Mouse (Mus musculus) lung, postnatal 0 days (tissue): Measurements from ENCODE around the gene Tgfb2. TPM values are rescaled to one million over a fixed set of nuclear protein-coding genes. Genes with fewer than 3 reads are reported as not detected.

ENCODE experiments used
- ATAC-seq: fragments of 200-750 bp; cut with Nextera tagmentation; 2 replicates; pipeline ENCODE4 v1.8.0; 2017; ENCODE audit warnings: moderate library complexity
- DNase-seq: peaks from one replicate; pipeline ENCODE4 v3.0.0-alpha.2; 2016; ENCODE audit warnings: low spot score
- H3K27ac ChIP-seq: fragments of 300-500 bp; sonication (generic); 2 replicates; pipeline ENCODE4 v1.5.1; 2014; ENCODE audit warnings: antibody characterized with exemption, mild to moderate bottlenecking, low read length, mixed read lengths
- H3K27me3 ChIP-seq: fragments of 300-500 bp; sonication (generic); replicated peaks from 2 replicates; pipeline ENCODE4 v1.6.1; 2014; ENCODE audit warnings: low read length, mixed read lengths; ENCODE audit not compliant: insufficient read depth
- H3K36me3 ChIP-seq: fragments of 300-500 bp; sonication (generic); 2 replicates; pipeline ENCODE4 v1.6.1; 2014; ENCODE audit warnings: low read length, mixed read lengths; ENCODE audit not compliant: insufficient read depth
- H3K4me1 ChIP-seq: fragments of 300-500 bp; sonication (generic); 2 replicates; pipeline ENCODE4 v1.6.1; 2014; ENCODE audit warnings: antibody characterized with exemption, low read depth, low read length, mixed read lengths; ENCODE audit not compliant: insufficient read depth
- H3K4me2 ChIP-seq: fragments of 300-500 bp; sonication (generic); replicated peaks from 2 replicates; pipeline ENCODE4 v1.6.1; 2014; ENCODE audit warnings: low read depth, mild to moderate bottlenecking, low read length, moderate library complexity, mixed read lengths
- H3K4me3 ChIP-seq: fragments of 300-500 bp; sonication (generic); 2 replicates; pipeline ENCODE4 v1.5.1; 2014; ENCODE audit warnings: low read depth, low read length
- H3K9ac ChIP-seq: fragments of 300-500 bp; sonication (generic); replicated peaks from 2 replicates; pipeline ENCODE4 v1.6.1; 2014; ENCODE audit warnings: low read depth, mild to moderate bottlenecking
- H3K9me3 ChIP-seq: fragments of 300-500 bp; sonication (generic); 2 replicates; pipeline ENCODE4 v1.6.1; 2016; ENCODE audit warnings: low read length, mixed read lengths
- CTCF ChIP-seq: IDR thresholded peaks from 2 replicates; pipeline ENCODE4 v1.5.1; 2016; ENCODE audit warnings: antibody characterized with exemption, mild to moderate bottlenecking
- EP300 ChIP-seq: IDR thresholded peaks from 2 replicates; pipeline ENCODE4 v1.6.1; 2016; ENCODE audit warnings: antibody characterized with exemption, mild to moderate bottlenecking, control low read depth
- WGBS: fragments of 180-500 bp; shearing (Covaris S2); extraction: QIAGEN DNeasy Blood & Tissue Kit; methylation state at CpG from one replicate; pipeline ENCODE4 v1.1.7; 2014; 5-methylcytosine and 5-hydroxymethylcytosine counted together
- polyA plus RNA-seq: library from polyadenylated mRNA; unstranded; fragments of >200 nt; fragmentation: Nextera tagmentation; extraction: Ambion mirVana; gene quantifications from 2 replicates; pipeline ENCODE4 v1.2.1, GENCODE M21; 2015

The Tgfb2 gene
- polyA plus RNA-seq, 1 experiment from 2014 or later = 49.7 TPM

GRCm38 (mm10) chr1:186696231-186696630 lies 9.6 kb downstream of the Tgfb2 start:
- Histone ChIP-seq H3K36me3 (no peaks in the 10 kb centered on the region), H3K4me1 (peaks cover 7% of the 10 kb centered on the region; the same call in 1 of the 2 replicates), H3K27me3 (no peaks in the 10 kb centered on the region), H3K4me3 (no peak overlapping the region), H3K4me2 (no peak overlapping the region), H3K9ac (no peak overlapping the region), H3K9me3 (no peaks in the 10 kb centered on the region), H3K27ac (peak overlapping the region; percentile 75)
- DNase-seq (no peak), ATAC-seq (no peak)
- no peak for TF ChIP-seq EP300
- TF ChIP-seq CTCF = no peak
- WGBS = 78% methylated on average over 9 of the region's 9 CpGs

DNA sequence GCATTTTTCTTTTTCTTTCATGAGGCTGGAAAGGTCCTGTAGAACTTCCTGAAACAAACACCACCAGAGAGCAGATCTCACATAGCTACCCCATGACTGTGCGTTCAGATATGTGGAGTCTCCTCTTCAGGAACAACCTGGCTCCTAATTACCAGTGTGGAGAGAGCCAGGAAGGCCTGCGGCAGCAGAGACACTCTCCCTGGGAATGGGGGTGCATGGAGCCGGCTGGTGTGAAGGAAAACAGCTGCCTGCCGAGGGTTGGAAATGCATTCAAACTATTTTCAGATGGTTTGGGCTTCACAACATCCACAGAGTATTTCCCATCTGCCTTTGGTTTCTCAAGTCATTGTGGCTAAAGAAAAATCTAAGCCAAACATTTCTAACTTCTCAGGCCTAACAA lies 10.4 kb downstream of the Tgfb2 start:
- no peaks in the 10 kb centered on the region for H3K9me3 ChIP-seq
- H3K9ac ChIP-seq = no peak overlapping the region; the same call in 1 of the 2 replicates
- peak overlapping the region; percentile 75 for H3K27ac ChIP-seq
- 32% methylated on average over 4 of the region's 4 CpGs for WGBS
- H3K36me3 ChIP-seq = no peaks in the 10 kb centered on the region
- ATAC-seq (peak; percentile 87), DNase-seq (peak; percentile 77)
- H3K4me2 ChIP-seq = no peak overlapping the region
- peak; percentile 37; the same call in 1 of the 2 replicates for TF ChIP-seq EP300
- TF ChIP-seq CTCF = no peak
- H3K4me1 ChIP-seq = peaks cover 4% of the 10 kb centered on the region; the same call in 1 of the 2 replicates
- no peak overlapping the region for H3K4me3 ChIP-seq
- no peaks in the 10 kb centered on the region for H3K27me3 ChIP-seq

- no peak for DNase-seq
- 79% methylated on average over 4 of the region's 4 CpGs for WGBS
These were observed 13.4 kb downstream of the Tgfb2 start for GRCm38 (mm10) chr1:186692370-186692769.

GRCm38 (mm10) chr1:186691708-186692107 lies 14.1 kb downstream of the Tgfb2 start:
- peaks cover 4% of the 10 kb centered on the region; the same call in 1 of the 2 replicates for H3K4me1 ChIP-seq
- H3K4me3 ChIP-seq = no peak overlapping the region
- H3K36me3 ChIP-seq = no peaks in the 10 kb centered on the region
- H3K9me3 ChIP-seq = no peaks in the 10 kb centered on the region
- 86% methylated on average over 9 of the region's 9 CpGs for WGBS
- ATAC-seq (no peak), DNase-seq (no peak)
- no peak overlapping the region for H3K4me2 ChIP-seq
- no peak overlapping the region for H3K27ac ChIP-seq
- no peak for TF ChIP-seq CTCF
- TF ChIP-seq EP300 = no peak
- H3K9ac ChIP-seq = no peak overlapping the region
- no peaks in the 10 kb centered on the region for H3K27me3 ChIP-seq

More at GRCm38 (mm10) chr1:186692370-186692769, 13.4 kb downstream of the Tgfb2 start:
- H3K9me3 ChIP-seq = no peaks in the 10 kb centered on the region
- ATAC-seq = no peak
- H3K4me2 ChIP-seq = no peak overlapping the region
- H3K27me3 ChIP-seq = no peaks in the 10 kb centered on the region
- H3K36me3 ChIP-seq = no peaks in the 10 kb centered on the region
- no peak overlapping the region for H3K9ac ChIP-seq
- peaks cover 4% of the 10 kb centered on the region; the same call in 1 of the 2 replicates for H3K4me1 ChIP-seq
- no peak overlapping the region for H3K27ac ChIP-seq
- H3K4me3 ChIP-seq = no peak overlapping the region
- TF ChIP-seq CTCF (peak; percentile 65), EP300 (no peak)

- Histone ChIP-seq H3K27me3 (no peaks in the 10 kb centered on the region), H3K9ac (no peak overlapping the region), H3K4me1 (0 out of 2 replicates have a peak, but pooled peaks cover 3% of the 10 kb centered on the region), H3K27ac (no peak overlapping the region), H3K36me3 (no peaks in the 10 kb centered on the region), H3K4me2 (no peak overlapping the region), H3K4me3 (no peak overlapping the region), H3K9me3 (no peaks in the 10 kb centered on the region)
- ATAC-seq (peak; percentile 57; the same call in 1 of the 2 replicates), DNase-seq (peak; percentile 44)
- WGBS = 54% methylated on average over 3 of the region's 3 CpGs
- no peak for TF ChIP-seq CTCF
- TF ChIP-seq EP300 = peak; percentile 64
These were observed 21.7 kb downstream of the Tgfb2 start for GRCm38 (mm10) chr1:186684041-186684440.

GRCm38 (mm10) chr1:186682606-186683005 lies 23.2 kb downstream of the Tgfb2 start:
- no peaks in the 10 kb centered on the region for H3K27me3 ChIP-seq
- WGBS = 33% methylated on average over 7 of the region's 7 CpGs
- DNase-seq (peak; percentile 64), ATAC-seq (peak; percentile 31)
- no peaks in the 10 kb centered on the region for H3K9me3 ChIP-seq
- H3K4me1 ChIP-seq = 0 out of 2 replicates have a peak, but pooled peaks cover 3% of the 10 kb centered on the region
- no peak overlapping the region for H3K4me2 ChIP-seq
- no peak for TF ChIP-seq CTCF
- TF ChIP-seq EP300 = no peak; the same call in 1 of the 2 replicates
- no peak overlapping the region for H3K4me3 ChIP-seq
- H3K36me3 ChIP-seq = no peaks in the 10 kb centered on the region
- H3K27ac ChIP-seq = no peak overlapping the region
- no peak overlapping the region for H3K9ac ChIP-seq

GRCm38 (mm10) chr1:186677614-186678013 lies 28.2 kb downstream of the Tgfb2 start:
- TF ChIP-seq CTCF (no peak), EP300 (no peak)
- Histone ChIP-seq H3K4me2 (no peak overlapping the region), H3K4me3 (no peak overlapping the region), H3K27me3 (no peaks in the 10 kb centered on the region), H3K9ac (no peak overlapping the region), H3K4me1 (peaks cover 3% of the 10 kb centered on the region; the same call in 1 of the 2 replicates), H3K36me3 (no peaks in the 10 kb centered on the region), H3K9me3 (no peaks in the 10 kb centered on the region), H3K27ac (no peak overlapping the region)
- WGBS = 80% methylated on average over 12 of the region's 12 CpGs
- ATAC-seq (no peak), DNase-seq (no peak)
